16 mouse cellular contexts compared by ENCODE assay signal in genomic region chr5:43357100-43357680, GRCm38 (mm10).
DNase-seq lines count a peak whose midpoint lies in the region; ATAC-seq and TF ChIP-seq lines count a peak whose summit lies in the region.
"Had no signal": no experiment of that assay in that cellular context is flagged by ENCODE, and none has a peak within 500 bp of the region (broad histone marks: within the 10 kb centered on the region; RNA-seq: fewer than 3 reads in every experiment).

No protein-coding gene starts in this region.

- no peak for TF ChIP-seq EP300 in heart, adult 2 months (IDR thresholded peaks at IDR 0.05; ENCODE audit: insufficient read depth, low read depth, low read length)
- TF ChIP-seq EP300 in liver, postnatal 0 days (IDR thresholded peaks at IDR 0.05; ENCODE audit: low read depth): no peak
- TF ChIP-seq EP300 in CH12.LX (IDR thresholded peaks at IDR 0.05; ENCODE audit: low read length): no peak

- no peaks in the 10 kb centered on the region for H3K36me3 ChIP-seq in heart, adult 2 months (ENCODE audit: control insufficient read depth, insufficient read depth, low read length)
- no peaks in the 10 kb centered on the region for H3K36me3 ChIP-seq in heart, embryonic 11.5 days (ENCODE audit: control insufficient read depth, insufficient read depth, low read length)
- H3K36me3 ChIP-seq in liver, postnatal 0 days (replicated peaks; ENCODE audit: insufficient read depth, low read length): no peaks in the 10 kb centered on the region
- H3K36me3 ChIP-seq in CH12.LX (replicated peaks in 1 of 2; ENCODE audit: control insufficient read depth in 1 of 2, insufficient read depth in 1 of 2, low read length in 1 of 2): no peaks in the 10 kb centered on the region
- no peaks in the 10 kb centered on the region for H3K36me3 ChIP-seq in kidney, postnatal 0 days (ENCODE audit: insufficient read depth, low read length)
- H3K36me3 ChIP-seq: limb, embryonic 13.5 days; neural tube, embryonic 15.5 days had no signal

- TF ChIP-seq POLR2A in heart, adult 2 months (IDR thresholded peaks at IDR 0.05; ENCODE audit: insufficient read depth, low read depth, low read length): no peak
- TF ChIP-seq POLR2A in CH12.LX (IDR thresholded peaks at IDR 0.05; ENCODE audit: low read depth, low read length): no peak

- TF ChIP-seq RAD21 in CH12.LX (IDR thresholded peaks at IDR 0.05; ENCODE audit: low read depth, low read length): peak; percentile 77

- peaks cover 4% of the 10 kb centered on the region for H3K4me1 ChIP-seq in heart, adult 2 months (ENCODE audit: control insufficient read depth, insufficient read depth, low read length)
- peaks cover 16% of the 10 kb centered on the region for H3K4me1 ChIP-seq in heart, embryonic 11.5 days (ENCODE audit: control insufficient read depth, insufficient read depth, low read length)
- peaks cover 21% of the 10 kb centered on the region for H3K4me1 ChIP-seq in liver, postnatal 0 days (ENCODE audit: insufficient read depth)
- H3K4me1 ChIP-seq in CH12.LX (ENCODE audit: control insufficient read depth in 1 of 2, insufficient read depth in 2 of 2): peaks cover 8 to 18% of the 10 kb centered on the region in 2 experiments
- H3K4me1 ChIP-seq in kidney, postnatal 0 days (replicated peaks; ENCODE audit: insufficient read depth, low read length): no peaks in the 10 kb centered on the region; the same call in 1 of the 2 replicates

- no peak overlapping the region for H3K4me2 ChIP-seq in heart, embryonic 11.5 days
- H3K4me2 ChIP-seq in liver, postnatal 0 days (ENCODE audit: low read depth, low read length): no peak overlapping the region
- H3K4me2 ChIP-seq in CH12.LX (ENCODE audit: insufficient read depth, low read depth, poor library complexity, severe bottlenecking): no peak overlapping the region
- no peak overlapping the region for H3K4me2 ChIP-seq in kidney, postnatal 0 days (ENCODE audit: low read length)
- H3K4me2 ChIP-seq: limb, embryonic 13.5 days; neural tube, embryonic 15.5 days had no signal

- no peak for ATAC-seq in heart, embryonic 11.5 days (replicated peaks; ENCODE audit: insufficient number of reproducible peaks, low FRiP score, low TSS enrichment)
- no peak for ATAC-seq in liver, postnatal 0 days
- ATAC-seq in kidney, postnatal 0 days (replicated peaks; ENCODE audit: low FRiP score, low read depth): no peak
- ATAC-seq: intestine, embryonic 16.5 days had no signal

- H3K9me3 ChIP-seq in heart, embryonic 11.5 days (replicated peaks; ENCODE audit: control insufficient read depth, low read length): no peaks in the 10 kb centered on the region
- no peaks in the 10 kb centered on the region for H3K9me3 ChIP-seq in liver, postnatal 0 days (ENCODE audit: low read length)
- H3K9me3 ChIP-seq in CH12.LX (replicated peaks; ENCODE audit: low read length): no peaks in the 10 kb centered on the region
- no peaks in the 10 kb centered on the region for H3K9me3 ChIP-seq in kidney, postnatal 0 days (replicated peaks; ENCODE audit: low read length)
- H3K9me3 ChIP-seq: limb, embryonic 13.5 days; neural tube, embryonic 15.5 days had no signal

- dilution Hi-C loops in CH12.LX (cut with MboI; ENCODE audit: extremely low pct_ligation_motif_present, extremely low pct_unique_long_range_greater_than_20kb, low sequenced_read_pairs): no loop called here

- no peaks in the 10 kb centered on the region for H3K27me3 ChIP-seq in heart, adult 2 months (ENCODE audit: control insufficient read depth, insufficient read depth, low read length)
- H3K27me3 ChIP-seq in heart, embryonic 11.5 days (ENCODE audit: control insufficient read depth, insufficient read depth, low read length): no peaks in the 10 kb centered on the region
- no peaks in the 10 kb centered on the region for H3K27me3 ChIP-seq in liver, postnatal 0 days (ENCODE audit: insufficient read depth, low read length)
- no peaks in the 10 kb centered on the region for H3K27me3 ChIP-seq in CH12.LX (replicated peaks)
- no peaks in the 10 kb centered on the region for H3K27me3 ChIP-seq in kidney, postnatal 0 days (ENCODE audit: insufficient read depth, low read length)
- H3K27me3 ChIP-seq: limb, embryonic 13.5 days; neural tube, embryonic 15.5 days had no signal

- no peak overlapping the region for H3K4me3 ChIP-seq in heart, adult 2 months
- no peak overlapping the region for H3K4me3 ChIP-seq in heart, embryonic 11.5 days (ENCODE audit: low read depth, low read length)
- no peak overlapping the region for H3K4me3 ChIP-seq in liver, postnatal 0 days (ENCODE audit: low read depth, low read length)
- no peak overlapping the region for H3K4me3 ChIP-seq in CH12.LX (replicated peaks in 1 of 3; ENCODE audit: low read depth in 2 of 3, low read length in 2 of 3, poor library complexity in 1 of 3)
- no peak overlapping the region for H3K4me3 ChIP-seq in kidney, postnatal 0 days (replicated peaks; ENCODE audit: low read depth, low read length)
- H3K4me3 ChIP-seq: limb, embryonic 13.5 days; neural tube, embryonic 15.5 days had no signal

- intact Hi-C loops in heart, adult 2 months (cut with DNase I): loop anchor here (2.0 to 5.0 kb wide), 2 partner anchors 60 to 118 kb away; no protein-coding TSS in a partner anchor

- H3K9ac ChIP-seq in heart, adult 2 months (ENCODE audit: low read depth, low read length): no peak overlapping the region
- H3K9ac ChIP-seq in heart, embryonic 11.5 days (ENCODE audit: low read depth, low read length): no peak overlapping the region
- no peak overlapping the region for H3K9ac ChIP-seq in liver, postnatal 0 days (replicated peaks)
- H3K9ac ChIP-seq in CH12.LX (ENCODE audit: insufficient read depth, low read depth): no peak overlapping the region
- no peak overlapping the region for H3K9ac ChIP-seq in kidney, postnatal 0 days (ENCODE audit: low read depth, low read length)
- H3K9ac ChIP-seq: limb, embryonic 13.5 days; neural tube, embryonic 15.5 days had no signal

- H3K79me2 ChIP-seq in heart, adult 2 months (replicated peaks; ENCODE audit: control insufficient read depth, insufficient read depth, low read length): no peaks in the 10 kb centered on the region
- H3K79me2 ChIP-seq in CH12.LX (replicated peaks; ENCODE audit: control insufficient read depth, extremely low read depth, insufficient read depth, poor library complexity, severe bottlenecking): no peaks in the 10 kb centered on the region

- peak; percentile 57 for TF ChIP-seq CTCF in heart, adult 2 months (IDR thresholded peaks at IDR 0.05)
- peak; percentile 65 for TF ChIP-seq CTCF in liver, postnatal 0 days (IDR thresholded peaks at IDR 0.05; ENCODE audit: low read depth)
- peak; percentile 10 to 69; a peak in 2 of 4 replicates for TF ChIP-seq CTCF in CH12.LX (conservative IDR thresholded peaks at IDR 0.05 in 1 of 2, IDR thresholded peaks at IDR 0.05 in 1 of 2; ENCODE audit: low read depth in 2 of 2, low read length in 2 of 2)
- peak; percentile 65 for TF ChIP-seq CTCF in kidney, postnatal 0 days (IDR thresholded peaks at IDR 0.05; ENCODE audit: low read depth)

- DNase-seq in heart, adult 2 months: no peak
- peak; percentile 28 for DNase-seq in liver, postnatal 0 days
- no peak for DNase-seq in liver
- peak; percentile 27 for DNase-seq in CH12.LX (ENCODE audit: extremely low read depth)
- DNase-seq in kidney, postnatal 0 days (ENCODE audit: low spot score): peak; percentile 19
- DNase-seq in spleen, postnatal 36 days (ENCODE audit: low spot score in 2 of 2): no peak
- DNase-seq in right cerebral cortex, postnatal 4 days: no peak
- DNase-seq: cerebellum, adult 9-10 months; gastrocnemius, postnatal 36 days; layer of hippocampus, postnatal 36 days; thymus, postnatal 36 days had no signal

- in situ Hi-C loops in CH12.LX (cut with MboI; ENCODE audit: low pct_ligation_motif_present, low pct_unique_long_range_greater_than_20kb, low sequenced_read_pairs): loop anchor here (25.0 kb wide), 3 partner anchors 120 to 1470 kb away; partner anchors contain the start of gene Cpeb2

- WGBS in heart, adult 2 months: 72% methylated on average over 5 of the region's 5 CpGs
- WGBS in heart, embryonic 11.5 days (ENCODE audit: insufficient replicate concordance): 76% methylated on average over 5 of the region's 5 CpGs
- WGBS in liver, postnatal 0 days (ENCODE audit: insufficient replicate concordance): 74% methylated on average over 5 of the region's 5 CpGs
- 88% methylated on average over 5 of the region's 5 CpGs for WGBS in kidney, postnatal 0 days

- no peak overlapping the region for H3K27ac ChIP-seq in heart, adult 2 months
- H3K27ac ChIP-seq in heart, embryonic 11.5 days (ENCODE audit: low read depth, low read length): no peak overlapping the region
- no peak overlapping the region for H3K27ac ChIP-seq in liver, postnatal 0 days (ENCODE audit: low read depth)
- no peak overlapping the region for H3K27ac ChIP-seq in CH12.LX (ENCODE audit: insufficient read depth, low read depth)
- H3K27ac ChIP-seq in kidney, postnatal 0 days: no peak overlapping the region
- H3K27ac ChIP-seq: limb, embryonic 13.5 days; macrophage; neural tube, embryonic 15.5 days had no signal

TF ChIP-seq in CH12.LX, 34 proteins besides CTCF, POLR2A, EP300 and RAD21:
- TF ChIP-seq UBTF (IDR thresholded peaks at IDR 0.05; ENCODE audit: low read depth, low read length) (no peak), SMC3 (IDR thresholded peaks at IDR 0.05; ENCODE audit: low read depth, low read length) (peak; percentile 80), E2F4 (IDR thresholded peaks at IDR 0.05; ENCODE audit: insufficient replicate concordance, low read depth, low read length) (no peak), GABPA (IDR thresholded peaks at IDR 0.05; ENCODE audit: insufficient replicate concordance, low read depth, low read length) (no peak), ELF1 (IDR thresholded peaks at IDR 0.05; ENCODE audit: low read depth, low read length) (no peak), JUND (conservative IDR thresholded peaks at IDR 0.05; ENCODE audit: low read depth, low read length) (no peak), TBP (conservative IDR thresholded peaks at IDR 0.05; ENCODE audit: low read depth, low read length) (no peak), MXI1 (IDR thresholded peaks at IDR 0.05; ENCODE audit: low read depth, low read length) (no peak), MEF2A (IDR thresholded peaks at IDR 0.05; ENCODE audit: borderline replicate concordance, low read depth, low read length) (no peak), ZC3H11A (IDR thresholded peaks at IDR 0.05; ENCODE audit: low read depth, low read length) (peak; percentile 43; the same call in 1 of the 2 replicates), ZMIZ1 (IDR thresholded peaks at IDR 0.05; ENCODE audit: low read depth, low read length) (no peak), IRF4 (IDR thresholded peaks at IDR 0.05; ENCODE audit: low read depth, low read length) (no peak)

Comparison
In these comparisons a context has a peak if more than half of its experiments do, and no peak if none do; other contexts are left out.
1. DNase-seq: peak in liver, postnatal 0 days (single experiment), CH12.LX (single experiment) and kidney, postnatal 0 days (single experiment); none in heart, adult 2 months (0 of 2), liver (single experiment), spleen, postnatal 36 days (0 of 2) and right cerebral cortex, postnatal 4 days (single experiment).
2. Peak in every context shown above with its lines, with median percentiles within 50 percentile points of each other: CTCF ChIP-seq.